Mouse (Mus musculus) adrenal gland, postnatal 4 days (tissue): ENCODE results near the gene Ptpru. TPM values are rescaled to one million over a fixed set of nuclear protein-coding genes. Genes with fewer than 3 reads are reported as not detected.

Experiments used
- DNase-seq, 2 experiments: peaks; one replicate each; pipeline ENCODE4 v3.0.0; 2021 to 2022; ENCODE audit warnings: low spot score in 2 of 2, mixed read lengths in 2 of 2
- long read RNA-seq, 2 experiments: library from polyadenylated mRNA; stranded (forward); transcript quantifications; one replicate each; pipeline ENCODE4 v2.0.0; 2021
- total RNA-seq, 2 experiments: library from RNA; stranded (reverse); gene quantifications; 2 replicates each; pipeline ENCODE4 v1.2.3; 2021

The Ptpru gene
- 10 to 100 TPM; 61.3 to 64.8 TPM for total RNA-seq
- long read RNA-seq, experiment 1, full-length matches to known transcripts = 1 of 18 reads
- long read RNA-seq, experiment 1, partial matches to known transcripts = 10 of 18 reads
- long read RNA-seq, experiment 1, other reads (novel, unspliced or antisense) = 7 of 18 reads
- long read RNA-seq, experiment 2, full-length matches to known transcripts = 10 of 67 reads
- long read RNA-seq, experiment 2, partial matches to known transcripts = 35 of 67 reads
- long read RNA-seq, experiment 2, other reads (novel, unspliced or antisense) = 22 of 67 reads

DNA sequence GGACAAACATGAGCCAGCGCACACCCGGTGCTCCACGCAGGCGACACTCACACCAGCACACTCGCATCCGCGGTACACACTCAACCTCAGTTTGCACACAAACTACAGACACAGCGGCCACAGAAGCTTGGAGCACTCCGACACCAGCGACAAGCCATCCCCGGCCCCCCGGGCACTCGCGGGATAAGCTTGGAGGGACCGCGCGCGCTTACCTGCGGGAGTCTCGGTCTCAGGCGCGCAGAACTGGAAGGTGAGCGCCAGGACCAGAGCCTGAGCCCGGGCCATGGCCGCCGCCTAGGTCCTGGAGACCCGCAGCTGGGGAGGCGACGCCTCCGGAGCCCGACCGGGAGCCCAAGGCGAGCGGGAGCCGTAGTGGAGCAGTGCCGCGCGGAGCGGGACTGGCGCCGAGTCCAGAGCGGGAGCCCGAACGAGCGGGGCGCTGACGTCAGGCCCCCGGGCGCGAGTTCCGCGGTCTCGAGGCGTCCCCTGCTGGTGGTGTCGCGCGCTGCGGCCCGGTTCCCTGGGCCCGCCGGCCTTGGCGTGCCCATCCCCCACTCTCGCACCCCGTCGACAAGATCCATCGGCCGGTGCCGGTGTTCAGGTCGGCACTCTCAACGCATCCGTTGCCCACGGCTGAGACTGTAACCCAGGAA lies at the start of gene Ptpru:
Gene Ptpru, minus strand, starts transcription at position 417 of the 653 bp plus-strand sequence.
- peak; percentile 82 to 85 for DNase-seq

DNA sequence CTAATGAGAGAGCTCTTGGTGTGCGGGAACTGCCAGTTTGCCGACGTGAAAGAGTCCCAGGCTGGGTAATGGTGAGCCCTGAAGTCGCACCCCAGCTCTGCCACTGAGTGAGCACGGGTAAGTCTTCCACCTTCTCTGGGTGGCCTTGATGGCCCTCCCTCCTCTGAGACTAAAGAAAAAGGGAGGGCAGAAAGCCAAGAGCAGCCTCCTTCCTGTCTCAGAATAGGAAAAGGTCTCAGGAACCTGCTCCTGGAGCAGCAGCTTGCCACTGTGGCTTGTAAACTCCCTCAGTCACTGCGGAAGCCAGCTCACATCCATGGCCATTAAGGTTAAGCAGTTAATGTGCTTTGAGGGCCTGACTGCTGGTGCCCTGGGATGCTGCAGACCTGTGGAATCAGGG lies 47.3 kb upstream of the Ptpru start:
- no peak for DNase-seq

DNA sequence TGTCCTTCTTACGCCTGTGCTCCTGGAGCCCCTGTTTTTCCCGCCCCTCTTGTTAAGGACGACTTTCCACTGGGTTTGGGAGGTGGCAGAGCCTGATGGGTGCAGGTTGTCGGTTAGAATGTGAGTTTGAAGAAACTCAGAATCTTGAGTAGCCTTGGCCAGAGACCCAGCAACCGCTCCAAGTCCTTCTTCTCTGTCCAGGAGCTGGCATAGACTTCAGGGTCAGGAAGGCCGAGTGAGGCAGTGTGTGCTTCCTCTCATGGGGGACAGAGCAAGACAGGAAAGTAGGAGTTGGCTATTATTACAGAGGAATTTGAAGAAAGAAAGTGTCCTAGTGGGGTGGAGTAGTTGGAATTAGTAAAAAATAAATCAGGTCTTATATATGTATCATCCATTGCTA lies 45.5 kb upstream of the Ptpru start:
- no peak for DNase-seq

DNA sequence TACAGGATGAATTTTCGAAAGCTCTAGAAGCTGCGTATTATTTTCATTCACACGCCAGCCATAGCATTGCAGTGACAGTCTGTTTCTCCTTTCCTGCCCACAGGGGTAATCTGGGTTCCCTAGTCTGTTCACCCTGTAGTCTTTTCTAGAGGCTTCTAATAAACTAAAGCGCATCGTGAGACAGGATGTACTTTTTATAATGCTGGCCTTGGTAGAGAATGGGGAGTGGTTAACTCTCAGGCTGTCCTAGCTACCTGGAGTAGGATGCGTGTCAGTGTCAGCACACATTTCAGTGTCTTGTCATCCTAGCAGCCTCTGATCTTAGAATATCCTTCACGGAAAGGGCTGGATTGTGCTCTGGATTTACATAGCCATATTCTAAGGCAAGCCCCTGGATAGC lies 43.2 kb upstream of the Ptpru start:
- DNase-seq = no peak

DNA sequence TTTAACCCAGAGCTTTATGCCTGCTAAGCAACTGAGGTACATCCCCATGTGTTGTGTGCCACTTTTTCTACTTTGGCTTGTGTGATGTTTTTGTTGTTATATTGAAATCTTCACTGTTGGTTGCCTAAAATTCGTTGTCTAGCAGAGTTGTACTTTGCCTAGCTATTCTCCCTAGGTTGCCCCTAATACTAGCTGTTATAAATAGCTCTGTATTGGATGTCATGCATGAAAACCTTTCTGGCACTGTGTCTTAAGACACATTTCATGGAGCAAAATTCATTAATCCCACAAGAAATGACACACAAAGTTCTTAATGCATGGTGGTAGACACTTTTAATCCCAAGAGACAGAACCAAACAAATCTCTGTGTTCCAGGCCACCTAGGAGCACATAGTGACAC lies 41.6 kb upstream of the Ptpru start:
- no peak for DNase-seq

DNA sequence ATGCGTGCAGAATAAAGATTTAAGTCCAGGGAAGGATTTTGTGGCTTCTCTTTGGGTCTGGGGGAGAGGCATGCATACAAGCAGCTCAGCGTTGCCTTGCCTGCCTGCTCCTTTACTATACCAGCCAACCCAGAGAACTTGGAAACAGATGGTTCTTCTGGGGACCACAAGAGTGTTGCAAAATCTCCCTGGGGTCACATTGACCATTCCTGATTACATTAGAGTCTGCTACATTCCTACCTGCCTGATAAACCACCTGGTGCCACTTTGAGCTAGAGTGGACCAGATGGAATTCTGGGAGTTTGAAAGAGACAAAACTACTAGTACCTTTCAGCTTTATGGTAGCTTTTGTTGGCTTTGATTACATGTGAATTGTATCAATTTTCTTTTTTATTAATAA lies 38.7 kb upstream of the Ptpru start:
- DNase-seq = no peak

DNA sequence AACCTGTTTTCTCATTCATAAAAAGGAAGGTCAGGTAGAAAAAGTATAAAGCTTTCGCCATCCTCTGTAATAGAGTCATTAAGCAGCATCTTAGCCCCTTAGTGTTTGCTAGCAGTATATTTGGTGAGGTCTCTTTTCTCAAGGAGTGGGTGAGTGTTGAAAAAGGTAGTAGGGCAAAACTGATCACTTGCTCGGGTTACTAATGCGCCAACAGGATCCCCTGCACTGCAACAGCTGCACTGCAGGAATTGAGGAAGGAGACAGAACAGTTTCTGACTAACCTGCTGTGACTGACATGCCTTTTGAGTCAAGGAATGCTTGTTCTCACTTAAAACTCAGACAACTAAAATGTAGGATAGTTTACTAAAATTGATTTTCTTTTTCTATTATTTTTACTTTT lies 37.2 kb upstream of the Ptpru start:
- DNase-seq = no peak

DNA sequence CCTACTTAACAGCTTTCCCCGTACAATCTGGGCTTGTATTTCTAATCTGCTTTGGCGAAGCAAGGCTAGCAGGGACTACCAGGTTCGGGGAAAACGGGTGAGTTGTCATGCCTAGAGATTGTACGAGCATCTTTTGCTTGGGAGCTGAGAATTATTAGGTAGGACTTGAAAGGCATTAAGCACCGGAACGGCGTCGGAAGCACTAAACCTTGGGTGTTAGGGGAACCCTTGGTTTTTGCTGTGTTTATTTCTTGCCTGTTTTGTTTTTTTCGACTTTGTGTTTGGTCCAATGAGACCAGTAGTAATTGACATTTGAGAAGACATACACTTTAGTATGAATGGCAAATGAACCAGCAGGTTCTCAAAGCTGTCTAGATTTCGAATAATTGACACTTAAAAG lies 36.5 kb upstream of the Ptpru start:
- no peak for DNase-seq

DNA sequence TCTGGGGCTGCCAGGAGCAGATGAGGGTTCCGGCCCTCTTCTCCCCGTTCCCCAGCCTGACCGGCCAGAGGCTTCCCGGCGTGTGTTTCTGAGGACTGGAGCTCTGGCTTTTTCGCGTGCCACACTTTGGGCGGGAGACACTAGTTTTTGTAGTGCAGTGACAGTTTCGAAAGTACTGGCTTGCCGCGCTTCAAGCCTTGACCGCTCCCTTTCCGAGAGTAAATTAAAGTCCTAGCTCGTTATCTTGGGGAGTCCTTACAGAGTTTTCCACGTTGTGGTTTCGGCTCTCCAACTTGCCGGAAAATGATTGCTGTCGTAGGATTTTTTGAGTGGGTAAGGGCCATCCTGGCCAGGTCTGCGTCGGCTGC lies 36.1 kb upstream of the Ptpru start:
- no peak for DNase-seq

DNA sequence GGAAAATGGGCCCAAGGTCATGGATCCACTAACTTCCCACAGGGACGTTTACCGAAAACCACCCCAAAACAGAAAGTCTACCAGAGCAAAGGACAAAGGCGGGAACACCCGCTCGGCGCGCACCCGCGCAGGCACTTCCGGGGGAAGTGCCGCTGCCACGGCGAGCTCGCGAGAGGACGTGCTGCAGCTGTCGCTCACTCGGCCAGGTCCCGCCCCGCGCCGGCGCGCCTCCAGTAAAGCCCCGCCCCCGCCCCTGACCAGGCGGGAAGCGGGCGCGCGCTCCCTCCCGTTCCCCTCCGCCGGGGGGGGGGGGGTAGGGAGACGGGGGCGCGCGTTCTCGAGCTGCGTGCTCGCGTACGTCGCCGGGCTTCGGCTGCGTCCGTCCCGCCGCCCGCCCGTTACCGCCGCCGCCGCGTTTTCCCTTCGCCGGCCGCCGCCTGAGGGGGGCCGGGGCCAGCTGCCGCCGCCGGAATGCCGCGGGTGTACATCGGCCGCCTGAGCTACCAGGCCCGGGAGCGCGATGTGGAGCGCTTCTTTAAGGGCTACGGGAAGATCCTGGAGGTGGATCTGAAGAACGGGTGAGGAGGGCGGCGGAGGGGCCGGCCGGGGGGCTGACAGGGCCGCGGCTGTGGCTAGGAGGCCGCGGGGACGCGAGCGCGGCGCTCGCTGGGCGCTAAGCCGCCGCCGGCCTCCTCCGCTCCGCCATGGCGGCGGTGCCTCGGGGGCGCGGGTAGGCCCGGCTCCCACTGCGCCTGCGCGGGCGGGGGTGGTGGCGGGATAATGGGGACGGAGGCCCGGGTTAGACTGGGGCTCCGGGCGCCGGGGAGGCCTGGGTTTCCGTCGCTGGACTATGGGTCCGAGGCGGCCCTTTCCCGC lies 35.4 kb upstream of the Ptpru start, which contains the start of gene Srsf4:
Gene Srsf4, plus strand, starts transcription at position 325 of the 876 bp plus-strand sequence.
- DNase-seq = peak; percentile 84 to 88

DNA sequence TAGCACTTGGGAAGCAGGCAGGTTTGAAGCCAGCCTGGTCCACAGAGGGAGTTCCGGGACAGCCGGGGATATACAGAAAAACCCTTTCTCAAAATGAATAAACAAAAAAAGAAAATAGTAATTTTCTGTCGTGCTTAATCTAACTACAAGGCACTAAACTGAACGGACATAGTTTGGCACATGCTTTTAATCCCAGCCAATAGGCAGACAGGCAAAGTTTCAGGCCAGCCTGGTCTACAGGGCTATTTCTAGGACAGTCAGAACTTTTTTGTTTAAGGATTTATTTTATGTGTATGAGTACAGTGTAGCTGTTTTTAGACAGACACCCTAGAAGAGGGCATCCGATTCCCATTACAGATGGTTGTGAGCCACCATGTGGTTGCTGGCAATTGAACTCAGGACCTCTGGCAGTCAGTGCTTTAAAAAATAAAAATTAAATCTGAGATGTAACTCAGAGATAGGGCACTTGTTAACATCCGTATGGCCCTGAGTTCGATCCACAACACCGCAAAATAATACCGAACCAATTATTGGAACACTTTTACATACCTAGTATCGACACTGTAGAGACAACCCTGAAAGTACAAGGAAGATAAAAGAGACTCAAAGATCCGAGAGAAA lies 34.7 kb upstream of the Ptpru start:
- DNase-seq = no peak

DNA sequence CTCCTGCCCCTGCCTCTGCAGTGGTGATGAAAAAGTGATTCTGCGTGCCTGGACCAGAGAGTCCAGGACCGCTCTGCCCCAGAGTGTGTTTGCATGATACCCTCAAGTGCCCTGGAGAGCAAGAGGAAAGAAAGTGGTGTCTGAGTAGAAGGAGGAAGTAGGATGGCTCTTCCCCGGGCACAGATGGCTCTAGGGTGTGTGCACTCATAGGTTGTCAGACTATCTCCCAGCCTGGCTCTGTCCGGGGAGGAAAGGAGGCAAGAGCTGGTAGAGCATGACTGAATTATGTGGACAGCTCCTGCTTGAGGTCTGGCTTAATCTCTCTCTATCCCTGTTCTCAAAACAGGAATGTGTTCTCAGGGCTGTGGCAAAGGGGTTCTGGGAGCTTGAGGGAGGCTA lies 23.3 kb upstream of the Ptpru start:
- no peak for DNase-seq

DNA sequence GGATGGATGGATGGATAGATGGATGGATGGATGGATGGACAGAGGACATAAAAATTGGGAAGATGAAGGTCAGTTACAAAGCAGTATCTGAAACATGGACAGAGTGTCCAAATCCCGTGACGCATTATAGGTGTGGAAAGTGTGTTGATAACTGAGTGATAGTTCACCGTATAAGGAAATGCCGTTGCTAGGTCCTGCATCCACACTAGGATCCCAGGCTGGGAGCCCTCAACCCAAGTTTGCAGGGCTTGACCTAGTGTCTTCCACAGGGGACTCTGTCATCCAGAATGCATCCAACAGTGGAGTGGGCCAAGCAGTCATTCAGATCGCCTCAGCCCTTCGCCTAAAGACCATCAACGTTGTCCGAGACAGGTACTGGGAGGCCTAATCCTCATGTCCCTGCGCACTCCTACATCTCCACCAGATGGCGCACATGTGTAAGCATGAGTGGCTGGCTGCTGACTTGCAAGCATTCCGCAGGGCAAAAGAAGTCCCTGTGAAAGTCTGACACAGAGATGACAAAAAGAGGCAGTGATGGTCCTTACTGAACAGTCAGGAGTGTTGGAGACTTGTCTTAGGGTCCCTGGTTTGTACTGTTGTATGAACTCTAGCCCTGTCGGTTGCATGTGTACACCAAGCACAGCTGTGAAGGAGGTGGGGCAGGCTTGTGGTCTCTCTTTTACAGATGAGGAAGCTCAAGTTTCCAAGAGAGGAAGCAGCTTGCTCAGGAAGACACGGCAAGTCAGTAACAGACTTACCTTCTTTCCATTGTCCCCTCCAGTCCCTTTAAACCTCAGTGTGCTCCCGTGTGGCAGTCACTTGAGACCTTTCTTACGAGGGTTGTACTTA lies 22.6 kb upstream of the Ptpru start:
- peak; percentile 33 to 56 for DNase-seq

DNA sequence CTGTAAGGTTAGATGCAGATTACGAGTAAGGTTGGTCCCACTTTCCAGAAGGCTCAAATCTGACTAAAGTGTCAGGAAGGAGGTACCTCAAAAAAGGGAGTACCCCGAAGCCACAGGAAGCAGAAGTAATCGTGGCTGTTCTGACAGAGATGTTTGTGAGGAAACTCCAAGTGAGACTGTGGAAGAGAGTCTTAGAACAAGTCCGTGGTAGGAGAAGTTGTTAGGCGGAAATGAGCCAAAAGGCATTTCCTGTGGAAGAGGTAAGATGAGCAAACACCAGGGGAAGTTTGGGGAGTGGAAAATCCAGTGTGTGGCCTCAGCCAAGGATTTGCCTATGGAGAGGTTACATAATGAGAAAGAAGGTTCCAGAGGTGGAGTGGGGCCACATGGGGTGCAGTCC lies 16.9 kb upstream of the Ptpru start:
- DNase-seq = no peak

DNA sequence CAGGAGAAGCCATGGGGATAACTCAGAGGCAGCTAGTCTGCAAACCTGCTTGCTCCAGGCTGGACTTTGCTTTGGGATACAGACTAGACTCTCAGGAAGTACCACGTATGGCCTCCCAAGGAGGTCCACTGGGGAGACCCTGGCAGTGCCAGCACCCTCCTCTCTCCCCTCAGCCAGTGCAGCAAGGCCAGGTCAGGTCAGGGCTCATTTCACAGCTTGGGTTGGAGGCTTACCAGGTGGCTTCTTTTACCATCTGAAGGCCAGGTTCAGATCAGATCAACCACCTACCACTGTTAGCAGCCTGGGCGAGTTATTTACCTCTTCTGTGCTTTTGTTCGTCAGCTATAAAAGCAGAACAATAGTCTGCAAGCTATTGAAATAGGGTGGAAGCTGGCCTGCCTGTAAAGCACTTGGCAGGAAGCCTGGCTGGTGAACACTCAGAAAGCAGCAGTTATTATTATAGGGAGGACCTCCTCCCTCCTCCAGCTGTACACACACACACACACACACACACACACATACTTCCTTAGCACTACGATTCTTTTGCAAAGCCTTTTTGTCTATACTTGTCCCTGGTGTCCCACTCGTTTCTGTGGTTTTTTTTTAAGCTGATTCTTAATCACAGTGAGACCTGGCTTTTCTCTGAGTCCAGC lies 12.0 kb upstream of the Ptpru start:
- no peak for DNase-seq

DNA sequence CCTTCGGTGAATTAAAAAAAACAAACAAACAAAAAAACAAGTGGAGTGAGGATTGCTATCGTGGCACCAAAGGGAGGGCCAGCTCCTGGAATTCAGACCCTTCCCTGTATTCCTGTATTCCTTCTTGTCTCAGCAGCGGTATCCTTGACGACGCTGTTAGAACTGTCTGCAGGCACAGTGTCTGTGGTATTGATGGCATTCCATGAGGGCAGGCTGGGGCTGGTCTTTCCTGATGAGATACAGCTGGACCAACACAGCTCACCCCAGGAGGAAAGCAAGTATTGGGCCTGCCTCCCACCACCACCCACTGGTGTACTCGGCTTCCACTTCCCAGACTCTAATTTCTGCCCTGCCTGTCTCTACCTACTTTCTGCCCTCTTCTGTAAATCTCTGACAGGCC lies 10.0 kb upstream of the Ptpru start:
- DNase-seq = no peak

DNA sequence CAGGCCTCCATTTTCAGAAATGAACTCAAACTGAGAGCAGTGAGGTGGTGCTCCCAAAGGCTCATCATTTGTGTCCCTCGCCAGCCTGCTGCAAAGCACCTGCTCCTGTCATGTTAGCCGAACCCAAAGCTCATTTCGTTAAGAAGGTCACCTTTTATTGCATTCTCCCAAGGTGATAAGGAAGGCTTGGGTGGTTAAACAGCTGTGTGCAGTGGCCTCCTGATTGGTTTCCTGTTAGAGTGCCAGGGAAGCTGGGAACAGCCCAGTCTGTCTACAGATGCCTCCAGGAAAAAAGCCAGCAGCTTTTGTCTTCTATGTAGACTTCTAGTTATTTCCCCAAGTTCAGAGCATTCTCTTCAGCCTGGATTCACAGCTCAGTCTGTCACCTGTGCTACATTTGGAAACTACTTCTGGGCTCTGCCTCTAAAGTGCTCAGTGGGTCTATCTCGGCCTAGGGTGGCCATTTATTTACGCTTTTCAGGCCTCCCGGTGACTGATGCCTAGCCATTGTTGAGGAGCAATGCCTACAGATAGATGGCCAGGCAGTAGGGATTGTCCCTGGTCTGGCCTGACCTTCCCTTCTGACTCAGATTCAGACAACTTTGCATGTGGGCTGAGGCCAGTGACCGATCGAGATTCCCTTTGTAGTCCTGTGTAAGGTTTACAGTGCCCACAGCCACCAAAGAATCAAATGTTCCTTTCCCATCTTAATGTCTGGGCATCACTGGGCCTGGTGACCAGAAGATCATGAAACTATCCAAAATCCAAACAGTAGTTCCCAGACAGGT lies 8.1 kb upstream of the Ptpru start:
- no peak for DNase-seq

DNA sequence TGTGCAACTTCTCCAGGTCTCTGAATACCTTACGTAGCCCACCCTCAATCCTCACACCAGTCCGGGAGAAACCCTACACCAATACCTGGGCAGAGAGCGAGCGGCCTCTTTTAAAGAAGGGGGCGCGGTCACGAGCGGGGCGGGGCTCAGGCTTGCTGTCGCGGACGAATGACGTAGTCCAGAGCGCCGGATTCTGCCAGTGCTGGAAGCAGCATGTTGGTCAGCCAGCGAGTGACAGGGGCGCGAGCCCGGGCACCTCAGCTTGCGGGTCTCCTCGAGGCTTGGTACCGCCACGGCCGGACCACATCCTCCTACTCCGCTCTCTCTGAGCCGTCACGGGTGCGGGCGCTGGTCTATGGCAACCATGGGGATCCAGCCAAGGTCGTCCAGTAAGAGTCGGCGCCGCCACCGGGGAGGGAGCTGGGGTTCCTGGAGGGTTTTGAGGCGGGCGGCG lies 5.2 kb upstream of the Ptpru start, which contains the start of gene Mecr:
Gene Mecr, plus strand, starts transcription at position 181 of the 454 bp plus-strand sequence.
- peak; percentile 89 to 92 for DNase-seq

DNA sequence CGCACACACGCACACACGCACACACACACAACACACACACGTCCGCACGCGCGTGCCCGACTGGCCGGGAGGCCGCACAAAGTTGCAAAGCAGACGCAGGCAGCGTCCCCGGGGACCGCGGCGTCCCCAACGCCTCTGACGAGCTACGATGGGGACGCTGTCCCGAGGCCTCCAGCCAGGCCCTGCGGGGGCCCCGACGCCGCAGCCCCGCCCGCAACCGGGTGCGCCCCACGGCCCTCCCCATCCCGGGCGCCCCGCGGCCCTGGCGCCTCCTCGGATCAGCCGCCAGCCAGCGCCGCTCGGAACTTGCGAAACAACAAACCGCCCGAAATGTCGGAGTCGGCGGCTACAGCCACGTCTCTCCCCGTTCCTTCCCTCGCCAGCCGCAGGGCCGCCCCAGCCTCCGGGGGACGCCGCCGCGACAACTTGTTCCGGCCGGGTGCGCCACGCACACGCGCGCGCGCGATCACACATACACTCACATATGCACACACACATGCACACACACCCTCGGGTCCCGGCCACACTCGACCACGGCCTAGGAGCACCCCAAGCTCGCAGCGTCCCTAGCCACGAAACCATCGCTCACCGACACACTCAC lies 1.1 kb downstream of the Ptpru start:
- DNase-seq = peak in 1 of 2 experiments; percentile 19
